Mouse (Mus musculus): ENCODE results near the gene Svip. TPM values are rescaled to one million over a fixed set of nuclear protein-coding genes. Genes with fewer than 3 reads are reported as not detected.

Gene Svip
- polyA plus RNA-seq, 2 experiments, result 3.3 to 5.9 TPM

- H3K27me3 ChIP-seq (ENCODE audit: control insufficient read depth, insufficient read depth, low read length), result no peaks in the 10 kb centered on the region
- H3K9ac ChIP-seq (ENCODE audit: low read depth, low read length, severe bottlenecking), result no peak overlapping the region
- no peak for DNase-seq (ENCODE audit: low spot score)
- peaks cover 5% of the 10 kb centered on the region for H3K4me1 ChIP-seq (ENCODE audit: control insufficient read depth, insufficient read depth, low read length)
- H3K4me2 ChIP-seq (replicated peaks; ENCODE audit: low read depth, low read length, severe bottlenecking), result no peak overlapping the region
- H3K9me3 ChIP-seq (ENCODE audit: control insufficient read depth, low read length), result no peaks in the 10 kb centered on the region
- peaks cover 40% of the 10 kb centered on the region for H3K36me3 ChIP-seq (ENCODE audit: control insufficient read depth, insufficient read depth, low read length)
- no peak for TF ChIP-seq POLR2A (IDR thresholded peaks at IDR 0.05; ENCODE audit: borderline replicate concordance, extremely low read depth, insufficient read depth, insufficient read length)
- no peak overlapping the region for H3K27ac ChIP-seq (replicated peaks; ENCODE audit: low read depth, low read length)
- 59% methylated on average over 6 of the region's 6 CpGs for WGBS
- H3K4me3 ChIP-seq (replicated peaks; ENCODE audit: low read length), result no peak overlapping the region
- ATAC-seq (ENCODE audit: low FRiP score, low read depth), result no peak
Measured at GRCm38 (mm10) chr7:51960698-51961374, 45.0 kb downstream of the Svip start.

DNA sequence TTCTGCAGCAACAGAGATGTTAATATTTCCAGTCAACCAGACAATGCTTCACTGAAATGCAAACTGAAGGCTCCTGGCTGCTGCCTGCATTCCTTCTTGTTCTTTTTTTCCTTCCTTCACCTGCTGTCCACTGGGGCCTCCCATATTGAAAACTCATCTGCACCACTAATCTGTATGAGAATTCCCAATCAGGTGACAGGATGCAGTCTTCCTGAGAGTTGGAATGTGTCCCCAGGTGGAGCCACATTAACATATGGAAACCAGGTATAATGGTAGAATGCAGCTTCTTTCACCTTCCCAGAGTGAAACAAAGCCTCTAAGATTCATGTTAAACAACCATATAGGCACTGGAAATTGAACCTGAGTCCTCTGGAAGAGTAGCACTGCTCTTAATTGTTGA, 48.1 kb downstream of the Svip start:
- no peak overlapping the region for H3K9ac ChIP-seq (ENCODE audit: low read depth, low read length, severe bottlenecking)
- ATAC-seq (ENCODE audit: low FRiP score, low read depth), result no peak

DNA sequence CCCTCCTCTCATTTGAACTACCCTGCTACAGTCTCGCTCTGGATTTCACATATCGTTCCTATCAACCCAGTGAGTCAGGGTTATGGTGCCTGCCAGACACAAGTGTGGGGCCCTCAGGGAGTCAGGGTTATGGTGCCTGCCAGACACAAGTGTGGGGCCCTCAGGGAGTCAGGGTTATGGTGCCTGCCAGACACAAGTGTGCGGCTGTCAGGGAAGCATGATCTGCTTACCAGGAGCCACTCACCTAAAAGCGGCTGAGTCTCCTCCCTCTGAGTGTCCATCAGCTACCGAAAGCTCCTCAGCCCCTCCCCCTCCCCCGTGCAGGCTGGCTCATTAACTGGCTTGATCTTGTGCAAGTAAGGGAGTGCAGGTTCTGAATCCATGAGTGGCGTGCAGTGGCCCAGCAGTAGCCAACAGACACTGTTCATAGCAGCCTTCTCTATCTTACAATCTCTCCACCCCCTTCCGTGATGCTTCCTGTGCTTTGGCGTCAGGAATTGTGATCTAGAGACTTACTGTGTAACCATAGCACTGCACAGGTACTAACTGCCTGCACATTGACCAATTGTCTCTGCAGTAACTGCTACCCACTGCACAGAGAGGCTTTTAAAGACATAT, 50.3 kb downstream of the Svip start:
- WGBS, result 17% methylated on average over 9 of the region's 9 CpGs
- ATAC-seq (ENCODE audit: low FRiP score, low read depth) (peak; percentile 64), DNase-seq (ENCODE audit: low spot score) (no peak)
- H3K27me3 ChIP-seq (ENCODE audit: control insufficient read depth, insufficient read depth, low read length), result no peaks in the 10 kb centered on the region
- no peak overlapping the region for H3K9ac ChIP-seq (ENCODE audit: low read depth, low read length, severe bottlenecking)
- TF ChIP-seq POLR2A (IDR thresholded peaks at IDR 0.05; ENCODE audit: borderline replicate concordance, extremely low read depth, insufficient read depth, insufficient read length), result no peak
- no peaks in the 10 kb centered on the region for H3K9me3 ChIP-seq (ENCODE audit: control insufficient read depth, low read length)
- H3K36me3 ChIP-seq (ENCODE audit: control insufficient read depth, insufficient read depth, low read length), result peaks cover 26% of the 10 kb centered on the region
- H3K4me2 ChIP-seq (replicated peaks; ENCODE audit: low read depth, low read length, severe bottlenecking), result no peak overlapping the region
- peaks cover 27% of the 10 kb centered on the region for H3K4me1 ChIP-seq (ENCODE audit: control insufficient read depth, insufficient read depth, low read length)
- H3K27ac ChIP-seq (replicated peaks; ENCODE audit: low read depth, low read length), result 0 out of 2 replicates have a peak overlapping the region, but pooled peaks have one; percentile 20
- H3K4me3 ChIP-seq (replicated peaks; ENCODE audit: low read length), result no peak overlapping the region

More for the DNA sequence above, 48.1 kb downstream of the Svip start:
- H3K9me3 ChIP-seq (ENCODE audit: control insufficient read depth, low read length), result no peaks in the 10 kb centered on the region
- peaks cover 27% of the 10 kb centered on the region for H3K4me1 ChIP-seq (ENCODE audit: control insufficient read depth, insufficient read depth, low read length)
- no peak overlapping the region for H3K4me2 ChIP-seq (replicated peaks; ENCODE audit: low read depth, low read length, severe bottlenecking)
- H3K27me3 ChIP-seq (ENCODE audit: control insufficient read depth, insufficient read depth, low read length), result no peaks in the 10 kb centered on the region
- no peak for TF ChIP-seq POLR2A (IDR thresholded peaks at IDR 0.05; ENCODE audit: borderline replicate concordance, extremely low read depth, insufficient read depth, insufficient read length)
- DNase-seq (ENCODE audit: low spot score), result no peak
- H3K4me3 ChIP-seq (replicated peaks; ENCODE audit: low read length), result no peak overlapping the region
- peaks cover 29% of the 10 kb centered on the region for H3K36me3 ChIP-seq (ENCODE audit: control insufficient read depth, insufficient read depth, low read length)
- H3K27ac ChIP-seq (replicated peaks; ENCODE audit: low read depth, low read length), result no peak overlapping the region

Other genes starting within 250 kb of the Svip start
- gene Gas2, start 144.0 kb downstream of the Svip start, polyA plus RNA-seq (2012; rRNA removed), result 171 and 178 TPM in 2 replicates
- 211 and 255 TPM in 2 replicates for gene Gas2, start 144.0 kb downstream of the Svip start, polyA plus RNA-seq (2014; fragmentation: Nextera tagmentation; extraction: Ambion mirVana)
- gene Fancf, start 143.8 kb downstream of the Svip start, polyA plus RNA-seq (2012; rRNA removed), result 16.6 and 21.1 TPM in 2 replicates
- gene Fancf, start 143.8 kb downstream of the Svip start, polyA plus RNA-seq (2014; fragmentation: Nextera tagmentation; extraction: Ambion mirVana), result 19.4 and 20.4 TPM in 2 replicates
- not detected in 2 replicates for gene 1700015G11Rik, start 9.7 kb upstream of the Svip start, polyA plus RNA-seq (2012; rRNA removed)
- gene 1700015G11Rik, start 9.7 kb upstream of the Svip start, polyA plus RNA-seq (2014; fragmentation: Nextera tagmentation; extraction: Ambion mirVana), result not detected in 2 replicates